Mouse (Mus musculus) mesoderm, embryonic 11.5 days (tissue): ENCODE data around the gene Gm20403.
A peak's percentile ranks its signal among the peaks of the same experiment; 100 is the strongest.
"Not testable (repeated sequence)": the region's sequence is repeated elsewhere in the genome, so short reads cannot be mapped to it uniquely, and the experiment has no call there.

Experiments
- DNase-seq: peaks from one replicate; pipeline ENCODE4 v3.0.0-alpha.2; 2012; ENCODE audit warnings: low read depth, low spot score

The Gm20403 gene

GRCm38 (mm10) chr12:54986052-54986717 lies at the start of gene Gm20403:
Gene Gm20403 (minus strand): TSS chr12:54986529.
- peak; percentile 79 for DNase-seq

- DNase-seq, result no peak
These were observed 40.8 kb upstream of the Gm20403 start for GRCm38 (mm10) chr12:55027088-55027487.

- DNase-seq, result no peak
These were observed 37.0 kb upstream of the Gm20403 start for GRCm38 (mm10) chr12:55023284-55023683.

- DNase-seq, result no peak
These were observed 33.1 kb upstream of the Gm20403 start for GRCm38 (mm10) chr12:55019421-55019877.

- no peak for DNase-seq
These were observed 30.9 kb upstream of the Gm20403 start for GRCm38 (mm10) chr12:55017119-55017721.

GRCm38 (mm10) chr12:55016339-55017118 lies 30.2 kb upstream of the Gm20403 start:
- no peak for DNase-seq

- DNase-seq, result no peak
These were observed 29.1 kb upstream of the Gm20403 start for GRCm38 (mm10) chr12:55015428-55015827.

- DNase-seq, result no peak
These were observed 27.5 kb upstream of the Gm20403 start, which contains the start of gene Baz1a for GRCm38 (mm10) chr12:55013626-55014398. Gene Baz1a (minus strand): TSS chr12:55014348.

- DNase-seq, result no peak
These were observed 26.7 kb upstream of the Gm20403 start for GRCm38 (mm10) chr12:55013031-55013430.

GRCm38 (mm10) chr12:55007361-55008008 lies 21.2 kb upstream of the Gm20403 start:
- no peak for DNase-seq

- no peak for DNase-seq
These were observed 19.7 kb upstream of the Gm20403 start for GRCm38 (mm10) chr12:55006071-55006470.

GRCm38 (mm10) chr12:55004396-55004795 lies 18.1 kb upstream of the Gm20403 start:
- no peak for DNase-seq

- no peak for DNase-seq
These were observed 17.5 kb upstream of the Gm20403 start for GRCm38 (mm10) chr12:55003843-55004242.

GRCm38 (mm10) chr12:55002532-55002931 lies 16.2 kb upstream of the Gm20403 start:
- DNase-seq, result not testable (repeated sequence)

GRCm38 (mm10) chr12:54999016-54999690 lies 12.8 kb upstream of the Gm20403 start:
- no peak for DNase-seq

GRCm38 (mm10) chr12:54998411-54998810 lies 12.1 kb upstream of the Gm20403 start:
- no peak for DNase-seq

- no peak for DNase-seq
These were observed 10.7 kb upstream of the Gm20403 start for GRCm38 (mm10) chr12:54996979-54997474.

GRCm38 (mm10) chr12:54995965-54996364 lies 9.6 kb upstream of the Gm20403 start:
- no peak for DNase-seq

GRCm38 (mm10) chr12:54994418-54994817 lies 8.1 kb upstream of the Gm20403 start:
- DNase-seq, result no peak

- DNase-seq, result no peak
These were observed 7.7 kb upstream of the Gm20403 start for GRCm38 (mm10) chr12:54994068-54994386.
